Mouse (Mus musculus): ENCODE measurements around the gene Sgsm2. TPM values are rescaled to one million over a fixed set of nuclear protein-coding genes. Genes with fewer than 3 reads are reported as not detected.

Sgsm2 gene
- polyA plus RNA-seq, 1 experiment from 2014 or later = 0.87 TPM

GRCm38 (mm10) chr11:74865252-74865651, 31.6 kb downstream of the Sgsm2 start:
- H3K4me2 ChIP-seq (ENCODE audit: low read depth, low read length) = no peak overlapping the region
- H3K9me3 ChIP-seq (ENCODE audit: low read length) = no peaks in the 10 kb centered on the region
- no peak overlapping the region for H3K27ac ChIP-seq (ENCODE audit: low read depth)
- peaks cover 3% of the 10 kb centered on the region; the same call in 1 of the 2 replicates for H3K36me3 ChIP-seq (replicated peaks; ENCODE audit: insufficient read depth, low read length)
- WGBS (ENCODE audit: insufficient replicate concordance) = 87% methylated on average over 8 of the region's 9 CpGs
- ATAC-seq = no peak
- TF ChIP-seq CTCF (IDR thresholded peaks at IDR 0.05; ENCODE audit: low read depth) (no peak), EP300 (IDR thresholded peaks at IDR 0.05; ENCODE audit: low read depth) (no peak)
- no peak for DNase-seq
- H3K9ac ChIP-seq (replicated peaks) = no peak overlapping the region
- H3K27me3 ChIP-seq (ENCODE audit: insufficient read depth, low read length) = no peaks in the 10 kb centered on the region
- H3K4me3 ChIP-seq (ENCODE audit: low read depth, low read length) = no peak overlapping the region
- H3K4me1 ChIP-seq (ENCODE audit: insufficient read depth) = no peaks in the 10 kb centered on the region

GRCm38 (mm10) chr11:74864421-74864820, 32.4 kb downstream of the Sgsm2 start:
- peaks cover 3% of the 10 kb centered on the region; the same call in 1 of the 2 replicates for H3K36me3 ChIP-seq (replicated peaks; ENCODE audit: insufficient read depth, low read length)
- no peaks in the 10 kb centered on the region for H3K9me3 ChIP-seq (ENCODE audit: low read length)
- 88% methylated on average over 9 of the region's 9 CpGs for WGBS (ENCODE audit: insufficient replicate concordance)
- DNase-seq = no peak
- H3K4me2 ChIP-seq (ENCODE audit: low read depth, low read length) = no peak overlapping the region
- H3K4me3 ChIP-seq (ENCODE audit: low read depth, low read length) = no peak overlapping the region
- no peaks in the 10 kb centered on the region for H3K27me3 ChIP-seq (ENCODE audit: insufficient read depth, low read length)
- ATAC-seq = no peak
- no peak overlapping the region for H3K27ac ChIP-seq (ENCODE audit: low read depth)
- no peaks in the 10 kb centered on the region for H3K4me1 ChIP-seq (ENCODE audit: insufficient read depth)
- no peak for TF ChIP-seq EP300 (IDR thresholded peaks at IDR 0.05; ENCODE audit: low read depth)
- TF ChIP-seq CTCF (IDR thresholded peaks at IDR 0.05; ENCODE audit: low read depth) = no peak
- H3K9ac ChIP-seq (replicated peaks) = no peak overlapping the region

GRCm38 (mm10) chr11:74863471-74863870, 33.4 kb downstream of the Sgsm2 start:
- H3K27ac ChIP-seq (ENCODE audit: low read depth) = no peak overlapping the region
- H3K36me3 ChIP-seq (replicated peaks; ENCODE audit: insufficient read depth, low read length) = peaks cover 3% of the 10 kb centered on the region; the same call in 1 of the 2 replicates
- TF ChIP-seq CTCF (IDR thresholded peaks at IDR 0.05; ENCODE audit: low read depth) (peak; percentile 63), EP300 (IDR thresholded peaks at IDR 0.05; ENCODE audit: low read depth) (no peak)
- 47% methylated on average over 11 of the region's 11 CpGs for WGBS (ENCODE audit: insufficient replicate concordance)
- H3K4me2 ChIP-seq (ENCODE audit: low read depth, low read length) = no peak overlapping the region
- no peak overlapping the region for H3K4me3 ChIP-seq (ENCODE audit: low read depth, low read length)
- DNase-seq (no peak), ATAC-seq (no peak)
- no peaks in the 10 kb centered on the region for H3K27me3 ChIP-seq (ENCODE audit: insufficient read depth, low read length)
- no peaks in the 10 kb centered on the region for H3K9me3 ChIP-seq (ENCODE audit: low read length)
- no peaks in the 10 kb centered on the region for H3K4me1 ChIP-seq (ENCODE audit: insufficient read depth)
- no peak overlapping the region for H3K9ac ChIP-seq (replicated peaks)

- WGBS (ENCODE audit: insufficient replicate concordance) = 75% methylated on average over 5 of the region's 5 CpGs
- Histone ChIP-seq H3K9ac (replicated peaks) (no peak overlapping the region), H3K4me3 (ENCODE audit: low read depth, low read length) (no peak overlapping the region), H3K27ac (ENCODE audit: low read depth) (no peak overlapping the region), H3K4me1 (ENCODE audit: insufficient read depth) (no peaks in the 10 kb centered on the region), H3K4me2 (ENCODE audit: low read depth, low read length) (no peak overlapping the region), H3K9me3 (ENCODE audit: low read length) (no peaks in the 10 kb centered on the region), H3K27me3 (ENCODE audit: insufficient read depth, low read length) (no peaks in the 10 kb centered on the region), H3K36me3 (replicated peaks; ENCODE audit: insufficient read depth, low read length) (no peaks in the 10 kb centered on the region; the same call in 1 of the 2 replicates)
- no peak for ATAC-seq
- no peak for DNase-seq
- TF ChIP-seq CTCF (IDR thresholded peaks at IDR 0.05; ENCODE audit: low read depth) (no peak), EP300 (IDR thresholded peaks at IDR 0.05; ENCODE audit: low read depth) (no peak)
Observed at GRCm38 (mm10) chr11:74862129-74862528, 34.7 kb downstream of the Sgsm2 start.

- WGBS (ENCODE audit: insufficient replicate concordance) = 86% methylated on average over 9 of the region's 9 CpGs
- Histone ChIP-seq H3K4me2 (ENCODE audit: low read depth, low read length) (no peak overlapping the region), H3K4me3 (ENCODE audit: low read depth, low read length) (no peak overlapping the region), H3K9ac (replicated peaks) (no peak overlapping the region), H3K9me3 (ENCODE audit: low read length) (no peaks in the 10 kb centered on the region), H3K36me3 (replicated peaks; ENCODE audit: insufficient read depth, low read length) (no peaks in the 10 kb centered on the region), H3K27ac (ENCODE audit: low read depth) (no peak overlapping the region), H3K27me3 (ENCODE audit: insufficient read depth, low read length) (no peaks in the 10 kb centered on the region), H3K4me1 (ENCODE audit: insufficient read depth) (no peaks in the 10 kb centered on the region)
- ATAC-seq (no peak), DNase-seq (no peak)
- TF ChIP-seq CTCF (IDR thresholded peaks at IDR 0.05; ENCODE audit: low read depth) (no peak), EP300 (IDR thresholded peaks at IDR 0.05; ENCODE audit: low read depth) (no peak)
Observed at GRCm38 (mm10) chr11:74857756-74858155, 39.1 kb downstream of the Sgsm2 start.

- Histone ChIP-seq H3K9me3 (ENCODE audit: low read length) (no peaks in the 10 kb centered on the region), H3K9ac (replicated peaks) (no peak overlapping the region), H3K27me3 (ENCODE audit: insufficient read depth, low read length) (no peaks in the 10 kb centered on the region), H3K4me2 (ENCODE audit: low read depth, low read length) (no peak overlapping the region), H3K36me3 (replicated peaks; ENCODE audit: insufficient read depth, low read length) (0 out of 2 replicates have a peak, but pooled peaks cover 2% of the 10 kb centered on the region), H3K4me1 (ENCODE audit: insufficient read depth) (peaks cover 8% of the 10 kb centered on the region), H3K4me3 (ENCODE audit: low read depth, low read length) (no peak overlapping the region), H3K27ac (ENCODE audit: low read depth) (no peak overlapping the region)
- 86% methylated on average over 14 of the region's 14 CpGs for WGBS (ENCODE audit: insufficient replicate concordance)
- DNase-seq (no peak), ATAC-seq (no peak)
- TF ChIP-seq CTCF (IDR thresholded peaks at IDR 0.05; ENCODE audit: low read depth) = no peak
- no peak for TF ChIP-seq EP300 (IDR thresholded peaks at IDR 0.05; ENCODE audit: low read depth)
Observed at GRCm38 (mm10) chr11:74850998-74851661, 45.7 kb downstream of the Sgsm2 start.

Measured in liver, postnatal 0 days (tissue).